Mouse (Mus musculus) bone marrow, adult 2 months (tissue): ENCODE measurements around the gene Pkn3.

Experiments
- CTCF ChIP-seq: fragments of 200-500 bp; IDR thresholded peaks from 2 replicates; pipeline ENCODE4 v1.5.1; 2011; ENCODE audit warnings: low read length, control low read depth; ENCODE audit not compliant: control insufficient read depth, insufficient read depth
- POLR2A ChIP-seq: fragments of 200-500 bp; IDR thresholded peaks from 2 replicates; pipeline ENCODE4 v1.6.1; 2011; ENCODE audit warnings: low read depth, mild to moderate bottlenecking, control low read depth, low read length, borderline replicate concordance; ENCODE audit not compliant: control insufficient read depth

DNA sequence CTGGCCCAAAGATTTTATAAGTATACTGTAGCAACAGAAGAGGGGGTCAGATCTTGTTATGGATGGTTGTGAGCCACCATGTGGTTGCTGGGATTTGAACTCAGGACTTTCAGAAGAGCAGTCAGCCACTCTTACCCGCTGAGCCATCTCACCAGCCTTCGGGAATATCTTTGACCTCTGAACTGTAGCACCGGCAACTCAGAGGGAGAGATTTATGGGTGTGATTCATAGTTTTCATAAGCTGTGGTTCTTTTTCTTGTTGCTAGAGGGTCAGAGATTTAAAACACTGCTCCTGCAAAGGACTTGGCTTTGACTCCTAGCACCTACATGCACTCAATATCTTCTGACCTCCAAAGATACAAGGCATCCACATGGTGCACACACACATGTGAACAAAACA is 1.9 kb upstream of the Pkn3 start:
- TF ChIP-seq CTCF (no peak), POLR2A (no peak)
